Mouse (Mus musculus) testis, adult 2 months (tissue): ENCODE results near the gene Slc38a6. TPM values are rescaled to one million over a fixed set of nuclear protein-coding genes. Genes with fewer than 3 reads are reported as not detected.

Source experiments
- H3K27ac ChIP-seq: fragments of 200-500 bp; 2 replicates; pipeline ENCODE4 v1.5.1; 2012; ENCODE audit warnings: low read depth, low read length; ENCODE audit not compliant: control insufficient read depth, insufficient read depth
- H3K27me3 ChIP-seq: fragments of 200-500 bp; 2 replicates; pipeline ENCODE4 v1.6.1; 2012; ENCODE audit warnings: mild to moderate bottlenecking, low read length, moderate library complexity; ENCODE audit not compliant: control insufficient read depth, insufficient read depth
- H3K36me3 ChIP-seq: fragments of 200-500 bp; 2 replicates; pipeline ENCODE4 v1.6.1; 2012; ENCODE audit warnings: mild to moderate bottlenecking, low read length; ENCODE audit not compliant: control insufficient read depth, insufficient read depth
- H3K4me1 ChIP-seq: fragments of 200-500 bp; 2 replicates; pipeline ENCODE4 v1.6.1; 2012; ENCODE audit warnings: low read length; ENCODE audit not compliant: control insufficient read depth, insufficient read depth
- H3K4me3 ChIP-seq: fragments of 200-500 bp; 2 replicates; pipeline ENCODE4 v1.5.1; 2012; ENCODE audit warnings: low read depth, mild to moderate bottlenecking, low read length, moderate library complexity, mixed read lengths; ENCODE audit not compliant: control insufficient read depth
- CTCF ChIP-seq: fragments of 200-500 bp; IDR thresholded peaks from 2 replicates; pipeline ENCODE4 v1.5.1; 2012; ENCODE audit warnings: low read depth, mild to moderate bottlenecking, inconsistent platforms, low read length, moderate library complexity; ENCODE audit not compliant: control insufficient read depth, insufficient read depth, insufficient replicate concordance
- POLR2A ChIP-seq: fragments of 200-500 bp; IDR thresholded peaks from 2 replicates; pipeline ENCODE4 v1.6.1; 2012; ENCODE audit warnings: low read depth, mild to moderate bottlenecking, inconsistent platforms, low read length, moderate library complexity; ENCODE audit not compliant: control insufficient read depth
- polyA plus RNA-seq: library from polyadenylated mRNA; depleted of rRNA; stranded (reverse); fragments of >200 nt; gene quantifications from 2 replicates; pipeline ENCODE4 v1.2.3, GENCODE M21; 2012

The Slc38a6 gene
- polyA plus RNA-seq, 1 experiment: 25.3 TPM

DNA sequence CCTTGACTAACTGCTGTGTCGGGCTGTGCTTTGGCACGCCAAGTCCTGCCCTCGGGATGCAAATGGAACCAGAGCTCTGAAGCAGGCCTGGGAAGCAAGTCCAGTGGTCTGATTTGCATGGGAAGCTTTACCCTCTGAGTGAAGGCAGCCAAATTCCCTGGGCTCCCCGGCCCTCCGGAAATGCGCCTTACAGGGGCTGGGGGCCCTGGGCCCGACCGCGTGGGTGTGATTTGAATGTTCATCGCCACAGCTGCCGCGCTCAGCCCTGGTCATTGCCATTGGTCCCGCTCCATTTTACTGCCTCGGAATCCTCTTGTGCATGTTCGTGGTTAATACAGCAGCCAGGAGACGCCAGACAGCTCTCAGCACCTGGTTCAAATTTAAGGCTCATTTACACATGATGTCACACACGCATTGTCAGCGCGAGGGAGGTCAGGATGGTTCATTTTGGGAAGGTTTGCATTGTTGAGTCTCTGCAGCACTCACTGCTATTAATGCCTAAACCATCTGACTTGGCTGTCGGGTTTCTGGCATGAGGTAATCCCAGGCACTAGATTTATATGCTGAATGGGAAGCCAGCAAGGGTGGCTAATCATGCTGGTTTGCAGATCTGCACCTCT lies 81.0 kb downstream of the Slc38a6 start:
- Histone ChIP-seq H3K4me1 (peaks cover 5% of the 10 kb centered on the region), H3K36me3 (no peaks in the 10 kb centered on the region), H3K4me3 (peak overlapping the region; percentile 40), H3K27me3 (no peaks in the 10 kb centered on the region), H3K27ac (no peak overlapping the region)
- TF ChIP-seq POLR2A (no peak), CTCF (no peak)

DNA sequence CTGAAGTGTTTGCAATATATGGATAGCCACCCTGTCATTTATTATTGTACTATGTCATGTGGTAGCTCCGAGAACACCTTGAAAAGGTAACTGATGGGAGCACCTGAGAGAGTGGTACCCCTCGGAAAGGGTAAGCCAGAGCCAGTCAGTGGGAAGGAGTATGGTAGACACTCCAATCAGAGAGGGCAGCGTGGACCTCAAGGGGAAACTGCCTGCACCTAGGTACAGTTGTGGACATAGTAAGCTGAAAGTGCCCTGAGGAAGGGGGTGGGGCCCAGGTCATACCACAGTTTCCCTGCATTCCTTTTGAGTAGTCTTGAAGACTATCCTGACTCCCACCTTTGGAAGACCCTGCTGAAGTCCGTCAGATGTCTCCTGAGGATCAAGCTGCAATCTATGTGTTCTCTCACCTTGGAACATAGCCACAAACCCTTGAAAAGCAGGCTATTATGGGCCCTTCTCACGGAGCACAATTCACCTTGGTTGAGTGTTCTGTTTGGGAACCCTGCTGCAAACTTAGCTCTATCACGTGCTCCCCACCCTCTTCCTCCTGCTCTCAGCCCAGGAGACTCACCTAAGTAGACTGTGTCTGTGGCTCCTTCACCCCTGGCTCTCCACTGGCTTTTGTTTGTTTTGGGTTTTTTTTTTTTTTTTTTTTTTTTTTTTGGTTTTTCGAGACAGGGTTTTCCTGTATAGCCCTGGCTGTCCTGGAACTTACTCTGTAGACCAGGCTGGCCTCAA lies 82.5 kb downstream of the Slc38a6 start:
- no peak overlapping the region for H3K4me3 ChIP-seq
- H3K27ac ChIP-seq: no peak overlapping the region
- H3K4me1 ChIP-seq: peaks cover 5% of the 10 kb centered on the region
- H3K27me3 ChIP-seq: no peaks in the 10 kb centered on the region
- H3K36me3 ChIP-seq: no peaks in the 10 kb centered on the region
- no peak for TF ChIP-seq CTCF
- no peak for TF ChIP-seq POLR2A

DNA sequence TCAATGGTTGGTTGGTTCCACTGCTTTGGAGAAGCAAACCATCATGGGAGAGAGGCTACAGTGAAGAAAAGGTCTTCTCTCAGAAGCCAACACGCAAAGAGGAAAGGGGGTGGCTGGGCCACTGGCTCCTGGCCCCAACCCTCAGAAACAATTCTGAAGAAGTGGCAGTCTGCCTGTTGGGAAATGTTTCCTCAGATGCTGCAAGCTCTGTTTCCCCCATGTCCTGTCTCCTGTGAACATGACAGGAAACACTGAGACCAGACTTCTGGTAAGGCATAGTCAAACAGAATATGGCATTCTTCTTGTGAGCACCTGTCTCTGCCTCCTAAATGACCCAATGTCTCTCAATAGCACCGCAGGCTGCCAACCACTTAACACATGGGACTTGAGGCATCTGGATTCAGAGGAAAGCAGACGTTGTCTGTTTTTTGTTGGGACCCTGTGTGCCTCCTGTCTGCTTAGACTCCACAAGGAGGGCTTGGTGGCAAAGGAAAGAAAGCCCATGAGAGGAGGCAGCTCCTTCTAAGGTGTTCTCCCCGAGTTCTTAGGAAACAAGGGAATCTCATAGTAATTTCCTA lies 83.9 kb downstream of the Slc38a6 start:
- H3K4me1 ChIP-seq: peaks cover 5% of the 10 kb centered on the region
- H3K36me3 ChIP-seq: no peaks in the 10 kb centered on the region
- H3K27ac ChIP-seq: no peak overlapping the region
- no peaks in the 10 kb centered on the region for H3K27me3 ChIP-seq
- H3K4me3 ChIP-seq: no peak overlapping the region
- TF ChIP-seq POLR2A (no peak), CTCF (no peak)

DNA sequence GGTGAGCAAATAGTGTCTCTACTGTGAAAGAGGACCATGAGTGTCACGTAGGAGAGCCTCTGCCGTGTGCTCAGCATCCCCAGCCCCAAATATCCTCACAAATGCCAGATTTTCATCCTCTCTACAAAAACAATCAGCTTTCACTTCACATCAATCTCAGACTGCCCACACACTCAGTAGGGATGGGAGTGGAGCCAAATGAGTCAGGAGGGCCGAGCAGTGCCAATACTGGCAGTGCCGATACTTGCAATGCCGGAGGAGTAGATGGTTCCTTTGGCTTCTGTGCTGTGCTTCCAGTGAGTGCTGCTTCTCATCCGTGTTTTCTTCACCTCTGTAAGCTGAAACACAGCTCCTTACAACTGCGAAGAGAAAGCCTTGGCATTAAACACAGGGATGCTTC lies 84.6 kb downstream of the Slc38a6 start:
- no peak for TF ChIP-seq POLR2A
- TF ChIP-seq CTCF: no peak
- H3K4me3 ChIP-seq: no peak overlapping the region
- peaks cover 5% of the 10 kb centered on the region for H3K4me1 ChIP-seq
- H3K36me3 ChIP-seq: no peaks in the 10 kb centered on the region
- no peaks in the 10 kb centered on the region for H3K27me3 ChIP-seq
- H3K27ac ChIP-seq: no peak overlapping the region

DNA sequence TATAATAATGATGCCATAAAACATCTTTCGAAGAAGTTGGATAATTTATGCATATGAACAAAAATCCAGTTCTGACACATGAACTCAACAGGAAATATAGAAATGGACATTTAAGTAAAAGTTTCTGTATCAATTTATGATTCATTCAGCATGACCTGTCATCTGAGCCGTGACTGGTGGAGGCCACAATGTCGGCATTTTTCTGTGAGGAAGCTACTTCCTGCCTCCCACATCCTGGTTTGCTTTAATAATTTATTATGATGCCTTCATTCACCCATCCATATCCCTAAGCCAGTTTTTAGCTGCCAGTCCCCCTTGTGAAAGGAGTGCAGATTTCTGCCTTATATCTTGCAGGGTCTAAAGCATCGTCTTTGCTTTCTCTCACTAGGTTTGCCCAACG lies 91.4 kb downstream of the Slc38a6 start:
- TF ChIP-seq POLR2A (no peak), CTCF (no peak)
- Histone ChIP-seq H3K36me3 (no peaks in the 10 kb centered on the region), H3K4me1 (no peaks in the 10 kb centered on the region), H3K27me3 (no peaks in the 10 kb centered on the region), H3K27ac (no peak overlapping the region), H3K4me3 (no peak overlapping the region)

DNA sequence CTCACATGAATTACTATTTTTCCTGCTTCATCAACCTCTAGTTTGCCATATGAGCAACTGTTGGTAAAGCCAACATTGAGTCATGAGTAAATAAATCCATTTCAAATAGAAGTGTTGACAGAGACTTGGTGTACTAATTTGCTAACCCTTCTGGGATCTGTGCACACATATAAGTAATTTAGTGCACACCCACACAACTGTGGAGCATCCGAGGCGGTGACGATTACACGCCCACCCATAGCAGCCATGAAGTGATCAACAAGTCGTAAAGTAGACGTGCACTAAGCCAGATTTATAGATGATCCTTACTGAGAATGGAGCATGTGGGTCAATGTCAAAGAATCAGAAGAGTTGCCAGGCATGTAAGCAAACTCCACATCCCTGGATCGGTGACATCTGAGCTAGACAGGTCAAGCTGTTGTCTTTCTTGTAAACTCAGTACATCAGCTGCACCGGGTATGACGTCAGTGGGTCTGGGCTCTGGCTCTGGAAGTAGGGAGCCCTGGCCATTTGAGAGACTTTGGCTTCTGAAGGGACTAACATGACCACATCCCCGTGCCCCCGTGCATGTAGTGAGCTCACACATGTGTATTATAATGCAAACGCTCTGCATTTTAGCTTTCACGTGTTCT lies 92.3 kb downstream of the Slc38a6 start:
- no peaks in the 10 kb centered on the region for H3K27me3 ChIP-seq
- H3K4me1 ChIP-seq: no peaks in the 10 kb centered on the region
- H3K36me3 ChIP-seq: no peaks in the 10 kb centered on the region
- H3K4me3 ChIP-seq: no peak overlapping the region
- H3K27ac ChIP-seq: no peak overlapping the region
- TF ChIP-seq CTCF (no peak), POLR2A (no peak)
